Mouse (Mus musculus): Measurements from ENCODE around the gene P2ry14.

DNA sequence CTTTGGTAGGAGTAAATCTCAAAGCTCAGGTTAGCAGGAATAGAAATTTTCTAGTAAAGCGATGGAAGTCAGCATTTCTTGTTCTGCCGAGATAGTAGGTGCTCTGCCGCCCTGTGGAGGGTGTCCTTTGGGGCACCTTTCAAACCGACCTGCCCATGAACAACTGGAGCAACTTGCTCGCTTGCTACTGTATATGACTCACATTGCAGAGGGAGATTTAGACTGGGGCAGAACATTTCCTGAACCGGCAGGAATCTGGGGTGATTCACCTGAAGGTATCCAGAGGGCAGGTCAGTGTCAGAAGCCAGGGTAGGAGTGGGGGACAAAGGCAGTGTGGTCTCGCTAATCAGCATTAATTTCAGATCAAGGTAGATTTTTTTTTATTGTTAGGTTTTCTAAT is 41.5 kb upstream of the P2ry14 start, which contains the start of gene Gpr87:
- TF ChIP-seq POLR2A (IDR thresholded peaks at IDR 0.05; ENCODE audit: extremely low read depth, insufficient read depth, low read length) (no peak), CTCF (IDR thresholded peaks at IDR 0.05; ENCODE audit: low read depth, low read length) (no peak)

Measured in liver, adult 2 months (tissue).